Mouse (Mus musculus) ES-E14 (cell line): Measurements from ENCODE around the gene Fscn1.

Experiments used
- HCFC1 ChIP-seq: IDR thresholded peaks from 2 replicates; pipeline ENCODE4 v1.6.1; 2012; ENCODE audit warnings: low read length, inconsistent platforms, borderline replicate concordance; ENCODE audit not compliant: insufficient read depth
- MAFK ChIP-seq: IDR thresholded peaks from 2 replicates; pipeline ENCODE4 v1.6.1; 2014; ENCODE audit warnings: mild to moderate bottlenecking, low read depth, low read length, inconsistent platforms; ENCODE audit not compliant: insufficient read depth
- ZC3H11A ChIP-seq: IDR thresholded peaks from 2 replicates; pipeline ENCODE4 v1.6.1; 2012; ENCODE audit warnings: low read depth, mild to moderate bottlenecking, inconsistent platforms, low read length, borderline replicate concordance

DNA sequence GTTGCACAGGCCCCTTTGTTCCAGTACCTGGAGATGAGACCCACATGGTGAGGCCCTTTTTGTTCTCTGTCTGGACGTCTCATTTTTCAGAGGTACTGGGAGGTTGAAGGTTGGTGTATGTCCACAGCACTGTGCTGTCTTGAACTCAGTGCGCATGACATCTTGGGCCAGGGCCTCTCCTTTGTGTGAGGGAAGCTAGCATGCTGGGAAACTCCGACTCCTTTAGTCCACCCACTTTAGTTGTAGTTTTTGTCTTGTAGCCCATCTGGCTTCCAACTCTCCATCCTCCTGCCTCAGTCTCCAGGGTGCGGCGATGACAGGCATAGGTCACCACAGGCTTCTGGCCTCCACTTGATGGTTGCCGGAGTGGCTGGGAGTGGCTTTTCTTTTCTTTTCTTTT lies 4.5 kb downstream of the Fscn1 start:
- TF ChIP-seq ZC3H11A = no peak
- no peak for TF ChIP-seq HCFC1
- TF ChIP-seq MAFK = no peak
